Mouse (Mus musculus): ENCODE results near the gene Tmem185b.

- no peak for TF ChIP-seq MAX (IDR thresholded peaks at IDR 0.05; ENCODE audit: low read depth)
- no peak for TF ChIP-seq POLR2A (IDR thresholded peaks at IDR 0.05; ENCODE audit: insufficient read length, low read depth)
- TF ChIP-seq USF1 (IDR thresholded peaks at IDR 0.05; ENCODE audit: low read depth) = no peak
- no peak for TF ChIP-seq POLR2AphosphoS2 (IDR thresholded peaks at IDR 0.05; ENCODE audit: insufficient read length, low read depth)
- no peak for TF ChIP-seq E2F4 (IDR thresholded peaks at IDR 0.05; ENCODE audit: insufficient read depth)
Observed at GRCm38 (mm10) chr1:119509474-119509873, 16.5 kb upstream of the Tmem185b start.
